Mouse (Mus musculus): ENCODE results near the gene Ccdc9.

Gene Ccdc9

GRCm38 (mm10) chr7:16286026-16286961 is at the start of gene Ccdc9:
TSS of gene Ccdc9 (minus strand) at chr7:16286795.
- DNase-seq, result peak; percentile 97 to 98

GRCm38 (mm10) chr7:16329146-16329545 is 42.6 kb upstream of the Ccdc9 start:
- no peak for DNase-seq

- no peak for DNase-seq
These were observed 40.0 kb upstream of the Ccdc9 start for GRCm38 (mm10) chr7:16326607-16326971.

GRCm38 (mm10) chr7:16325920-16326606 is 39.5 kb upstream of the Ccdc9 start:
- DNase-seq, result peak in 1 of 2 experiments; percentile 35

GRCm38 (mm10) chr7:16324661-16325060 is 38.1 kb upstream of the Ccdc9 start:
- no peak for DNase-seq

GRCm38 (mm10) chr7:16320479-16320878 is 33.9 kb upstream of the Ccdc9 start:
- DNase-seq, result no peak

- no peak for DNase-seq
These were observed 32.6 kb upstream of the Ccdc9 start for GRCm38 (mm10) chr7:16319216-16319615.

GRCm38 (mm10) chr7:16317094-16317493 is 30.5 kb upstream of the Ccdc9 start:
- no peak for DNase-seq

GRCm38 (mm10) chr7:16315222-16315759 is 28.7 kb upstream of the Ccdc9 start:
- no peak for DNase-seq

GRCm38 (mm10) chr7:16314221-16314775 is 27.7 kb upstream of the Ccdc9 start:
- no peak for DNase-seq

- peak; percentile 44 to 49 for DNase-seq
These were observed 27.1 kb upstream of the Ccdc9 start for GRCm38 (mm10) chr7:16313481-16314220.

- peak; percentile 34 to 58 for DNase-seq
These were observed 26.2 kb upstream of the Ccdc9 start for GRCm38 (mm10) chr7:16312672-16313311.

GRCm38 (mm10) chr7:16312011-16312671 is 25.5 kb upstream of the Ccdc9 start:
- peak in 1 of 2 experiments; percentile 29 for DNase-seq

- DNase-seq, result peak in 1 of 2 experiments; percentile 14
These were observed 24.9 kb upstream of the Ccdc9 start for GRCm38 (mm10) chr7:16311453-16312004.

GRCm38 (mm10) chr7:16310521-16311452 is 24.2 kb upstream of the Ccdc9 start:
- peak; percentile 49 to 52 for DNase-seq

GRCm38 (mm10) chr7:16310020-16310520 is 23.5 kb upstream of the Ccdc9 start:
- peak; percentile 86 to 92 for DNase-seq

GRCm38 (mm10) chr7:16309318-16310019 is 22.9 kb upstream of the Ccdc9 start:
- DNase-seq, result peak; percentile 88 to 89

GRCm38 (mm10) chr7:16308555-16309317 is 22.1 kb upstream of the Ccdc9 start:
- DNase-seq, result peak in 1 of 2 experiments; percentile 27
